Mouse (Mus musculus) midbrain, embryonic 13.5 days (tissue): ENCODE measurements around the gene Ifnl3. TPM values are rescaled to one million over a fixed set of nuclear protein-coding genes. Genes with fewer than 3 reads are reported as not detected.
"Not testable (repeated sequence)": the region's sequence is repeated elsewhere in the genome, so short reads cannot be mapped to it uniquely, and the experiment has no call there.

ENCODE experiments used
- ATAC-seq: fragments of 200-750 bp; cut with Nextera tagmentation; 2 replicates; pipeline ENCODE4 v1.8.0; 2017; ENCODE audit warnings: mild to moderate bottlenecking, moderate TSS enrichment, moderate library complexity
- H3K27ac ChIP-seq: fragments of 300-500 bp; sonication (generic); 2 replicates; pipeline ENCODE4 v1.5.1; 2015; ENCODE audit warnings: inconsistent platforms, mild to moderate bottlenecking, moderate library complexity
- H3K27me3 ChIP-seq: fragments of 300-500 bp; sonication (generic); 2 replicates; pipeline ENCODE4 v1.6.1; 2015; ENCODE audit warnings: mild to moderate bottlenecking, inconsistent platforms
- H3K36me3 ChIP-seq: fragments of 300-500 bp; sonication (generic); 2 replicates; pipeline ENCODE4 v1.6.1; 2015; ENCODE audit warnings: mild to moderate bottlenecking, inconsistent platforms
- H3K4me1 ChIP-seq: fragments of 300-500 bp; sonication (generic); replicated peaks from 2 replicates; pipeline ENCODE4 v1.6.1; 2015; ENCODE audit warnings: inconsistent platforms
- H3K4me2 ChIP-seq: fragments of 300-500 bp; sonication (generic); replicated peaks from 2 replicates; pipeline ENCODE4 v1.6.1; 2015; ENCODE audit warnings: moderate library complexity, mild to moderate bottlenecking, inconsistent platforms
- H3K4me3 ChIP-seq: fragments of 300-500 bp; sonication (generic); replicated peaks from 2 replicates; pipeline ENCODE4 v1.5.1; 2015; ENCODE audit warnings: mild to moderate bottlenecking, inconsistent platforms
- H3K9ac ChIP-seq: fragments of 300-500 bp; sonication (generic); replicated peaks from 2 replicates; pipeline ENCODE4 v1.6.1; 2015; ENCODE audit warnings: mild to moderate bottlenecking, inconsistent platforms
- H3K9me3 ChIP-seq: fragments of 300-500 bp; sonication (generic); 2 replicates; pipeline ENCODE4 v1.6.1; 2016; ENCODE audit warnings: mild to moderate bottlenecking, inconsistent platforms
- WGBS: fragments of 180-500 bp; shearing (Covaris S2); methylation state at CpG from one replicate; pipeline ENCODE4 v1.1.7; 2015; 5-methylcytosine and 5-hydroxymethylcytosine counted together
- polyA plus RNA-seq: library from polyadenylated mRNA; unstranded; fragments of >200 nt; fragmentation: Nextera tagmentation; extraction: Ambion mirVana; gene quantifications from 2 replicates; pipeline ENCODE4 v1.2.1, GENCODE M21; 2015

The Ifnl3 gene
- not detected in 2 replicates for polyA plus RNA-seq

DNA sequence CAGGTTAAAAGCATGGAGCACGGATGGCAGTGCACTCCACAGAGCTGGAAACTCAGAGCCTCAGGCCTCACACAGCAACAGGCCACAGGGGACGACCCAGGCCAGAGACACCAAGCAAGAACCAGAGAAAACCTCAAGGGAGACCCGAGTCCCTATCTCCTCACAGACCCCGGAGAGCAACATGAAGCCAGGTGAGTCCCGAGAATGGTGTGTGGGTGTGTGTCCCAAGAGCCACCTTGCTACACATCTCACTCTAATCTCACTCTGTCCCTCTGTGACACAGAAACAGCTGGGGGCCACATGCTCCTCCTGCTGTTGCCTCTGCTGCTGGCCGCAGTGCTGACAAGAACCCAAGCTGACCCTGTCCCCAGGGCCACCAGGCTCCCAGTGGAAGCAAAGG, at the start of gene Ifnl3:
TSS of gene Ifnl3 (plus strand) at position 301 of the 400 bp plus-strand sequence.
- not testable (repeated sequence) for ATAC-seq, H3K36me3 ChIP-seq, H3K4me2 ChIP-seq, H3K4me1 ChIP-seq, H3K9me3 ChIP-seq, H3K27ac ChIP-seq, H3K9ac ChIP-seq, H3K27me3 ChIP-seq, H3K4me3 ChIP-seq
- 74% methylated on average over 5 of the region's 6 CpGs for WGBS

DNA sequence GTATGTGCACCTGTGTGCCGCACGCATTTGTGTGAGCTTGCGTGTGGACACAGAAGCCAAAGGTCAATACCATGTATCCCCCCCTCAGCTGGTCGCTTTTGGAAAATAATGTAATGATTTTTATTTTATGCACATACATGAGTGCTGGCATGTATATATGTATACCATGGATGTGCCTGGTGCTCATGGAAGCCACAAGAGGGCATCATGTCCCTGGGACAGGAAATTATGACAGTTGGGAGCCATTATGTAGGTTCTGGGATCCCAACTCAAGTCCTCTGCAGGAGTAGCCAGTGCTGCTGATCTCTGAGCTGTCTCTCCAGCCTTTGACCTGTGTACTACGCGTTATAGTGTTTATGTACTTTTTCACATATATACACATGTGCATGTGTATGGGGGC, 46.4 kb upstream of the Ifnl3 start:
- H3K9ac ChIP-seq = no peak overlapping the region
- no peak overlapping the region for H3K4me3 ChIP-seq
- ATAC-seq = no peak
- H3K27ac ChIP-seq = no peak overlapping the region
- no peak overlapping the region for H3K4me2 ChIP-seq
- H3K36me3 ChIP-seq = no peaks in the 10 kb centered on the region
- no peaks in the 10 kb centered on the region for H3K9me3 ChIP-seq
- WGBS = 91% methylated on average over 6 of the region's 6 CpGs
- H3K27me3 ChIP-seq = no peaks in the 10 kb centered on the region
- no peaks in the 10 kb centered on the region for H3K4me1 ChIP-seq

DNA sequence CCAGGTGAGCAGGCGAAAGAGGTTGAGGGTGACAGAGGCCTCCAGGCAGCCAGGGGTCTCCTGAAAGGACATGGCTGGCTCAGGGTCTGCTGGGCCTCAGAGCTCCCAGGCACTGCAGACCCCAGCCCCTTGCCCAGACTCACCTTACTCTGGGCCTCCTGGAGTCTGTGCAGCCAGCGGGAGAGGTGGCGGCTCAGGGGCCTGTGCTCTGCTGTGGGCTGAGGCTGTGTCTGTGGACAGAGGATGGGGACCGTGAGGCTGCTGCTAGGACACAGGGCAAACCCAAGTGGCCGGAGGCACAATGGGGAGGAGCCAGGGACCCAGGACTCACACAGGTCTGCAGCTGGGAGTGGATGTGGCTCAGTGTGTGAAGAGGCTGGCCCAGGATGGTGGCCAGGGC, 45.3 kb upstream of the Ifnl3 start:
- H3K9me3 ChIP-seq = no peaks in the 10 kb centered on the region
- H3K4me1 ChIP-seq = no peaks in the 10 kb centered on the region
- no peak for ATAC-seq
- no peaks in the 10 kb centered on the region for H3K36me3 ChIP-seq
- 82% methylated on average over 5 of the region's 5 CpGs for WGBS
- H3K4me3 ChIP-seq = no peak overlapping the region
- no peak overlapping the region for H3K27ac ChIP-seq
- no peak overlapping the region for H3K4me2 ChIP-seq
- H3K27me3 ChIP-seq = no peaks in the 10 kb centered on the region
- H3K9ac ChIP-seq = no peak overlapping the region

DNA sequence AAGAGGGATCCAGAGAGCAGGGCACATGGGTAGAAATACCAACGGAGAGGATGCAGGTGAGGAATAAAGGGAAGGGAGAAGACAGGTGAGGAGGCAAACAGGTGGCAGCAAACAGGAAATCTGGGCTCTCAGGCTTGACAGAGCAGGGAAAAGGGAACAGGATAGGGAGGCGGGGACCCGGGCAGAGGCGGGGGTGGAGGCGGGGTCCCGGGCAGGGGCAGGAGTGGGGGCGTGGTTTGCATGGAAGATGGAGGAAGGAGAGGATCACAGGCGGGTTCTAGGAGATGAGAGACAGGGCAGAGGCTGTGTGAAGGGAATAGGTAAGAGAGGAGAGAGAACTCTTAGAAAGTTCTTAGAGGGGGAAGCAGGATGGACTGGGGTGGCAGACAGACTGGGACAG, 43.8 kb upstream of the Ifnl3 start:
- Histone ChIP-seq H3K4me2 (no peak overlapping the region), H3K4me1 (no peaks in the 10 kb centered on the region), H3K9ac (no peak overlapping the region), H3K4me3 (no peak overlapping the region), H3K27ac (no peak overlapping the region), H3K36me3 (no peaks in the 10 kb centered on the region), H3K27me3 (no peaks in the 10 kb centered on the region), H3K9me3 (no peaks in the 10 kb centered on the region)
- WGBS = 8% methylated on average over 8 of the region's 8 CpGs
- no peak for ATAC-seq

DNA sequence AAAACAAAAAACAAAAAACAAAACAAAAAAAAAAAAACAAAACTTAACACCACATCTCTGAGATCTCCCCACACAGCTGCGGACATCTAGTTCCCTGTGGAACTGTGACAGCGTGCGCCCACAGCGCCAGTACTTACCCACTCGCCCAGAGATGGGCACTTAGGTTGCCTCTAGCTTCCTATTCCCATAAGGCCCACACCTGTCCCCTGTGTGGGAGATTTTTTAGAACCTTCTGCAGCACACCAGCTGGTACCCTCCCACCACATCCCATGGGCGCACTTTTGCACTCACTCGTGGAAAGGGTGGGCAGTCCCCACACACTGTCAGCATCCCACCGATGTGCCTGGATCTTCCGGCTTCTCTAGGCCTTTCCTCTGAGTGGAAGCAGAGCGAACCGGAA, 39.8 kb upstream of the Ifnl3 start:
- Histone ChIP-seq H3K4me1 (peaks cover 2% of the 10 kb centered on the region; the same call in 1 of the 2 replicates), H3K36me3 (no peaks in the 10 kb centered on the region), H3K27ac (no peak overlapping the region), H3K4me3 (no peak overlapping the region), H3K27me3 (peaks cover 11% of the 10 kb centered on the region), H3K9me3 (no peaks in the 10 kb centered on the region), H3K4me2 (no peak overlapping the region), H3K9ac (no peak overlapping the region)
- no peak for ATAC-seq
- WGBS = 86% methylated on average over 11 of the region's 11 CpGs

DNA sequence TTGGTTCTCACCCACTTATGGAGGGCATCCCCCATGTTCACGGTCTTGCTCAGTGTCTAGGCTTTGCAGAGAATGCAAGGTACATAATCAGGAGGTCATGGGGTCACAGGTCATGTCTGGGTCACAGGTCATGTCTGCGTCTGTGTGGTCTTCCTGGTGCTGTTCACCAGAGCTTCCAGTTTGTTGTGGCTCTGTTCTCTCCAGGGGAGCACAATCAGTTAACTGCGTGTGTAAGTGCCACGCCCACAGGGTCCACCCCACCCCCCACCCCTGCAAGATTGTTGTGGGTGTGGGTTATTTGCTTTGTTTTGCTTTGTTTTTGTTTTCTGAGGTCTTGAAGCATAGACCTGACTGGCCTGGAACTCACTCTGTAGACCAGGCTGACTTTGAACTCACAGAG, 38.4 kb upstream of the Ifnl3 start:
- Histone ChIP-seq H3K4me1 (peaks cover 6% of the 10 kb centered on the region; the same call in 1 of the 2 replicates), H3K36me3 (no peaks in the 10 kb centered on the region), H3K4me3 (no peak overlapping the region), H3K9me3 (no peaks in the 10 kb centered on the region), H3K27ac (no peak overlapping the region), H3K27me3 (peaks cover 24% of the 10 kb centered on the region), H3K4me2 (no peak overlapping the region), H3K9ac (no peak overlapping the region)
- WGBS = 38% methylated on average over 4 of the region's 4 CpGs
- no peak for ATAC-seq

DNA sequence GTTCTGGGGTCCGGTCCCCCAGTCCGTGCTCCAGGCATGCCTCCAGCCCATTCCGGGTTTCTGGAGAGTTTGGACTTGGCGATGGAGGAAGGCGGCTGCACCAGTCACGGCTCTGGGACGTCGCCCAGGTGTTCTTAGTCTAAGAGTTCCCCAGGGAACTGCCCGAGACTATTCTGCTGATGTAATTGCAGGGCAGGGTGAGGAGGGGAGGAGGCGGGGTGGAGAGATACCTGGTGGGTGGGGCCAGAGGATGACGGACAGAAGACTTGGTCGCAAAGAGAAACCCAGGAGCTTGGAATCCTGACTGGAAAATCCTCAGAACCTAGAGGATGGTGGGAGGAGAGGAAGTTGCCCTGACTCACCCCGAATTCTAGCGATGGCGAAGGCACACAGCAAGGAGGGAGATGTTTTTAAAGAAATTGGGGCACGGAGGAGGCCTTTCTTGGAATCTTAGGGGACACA, 34.6 kb upstream of the Ifnl3 start:
- no peak overlapping the region for H3K27ac ChIP-seq
- H3K9me3 ChIP-seq = no peaks in the 10 kb centered on the region
- H3K4me3 ChIP-seq = peak overlapping the region; percentile 20
- H3K9ac ChIP-seq = no peak overlapping the region; the same call in 1 of the 2 replicates
- ATAC-seq = no peak
- H3K4me2 ChIP-seq = peak overlapping the region; percentile 39
- peaks cover 26% of the 10 kb centered on the region for H3K27me3 ChIP-seq
- H3K4me1 ChIP-seq = peaks cover 6% of the 10 kb centered on the region; the same call in 1 of the 2 replicates
- H3K36me3 ChIP-seq = no peaks in the 10 kb centered on the region
- 6% methylated on average over 16 of the region's 16 CpGs for WGBS

DNA sequence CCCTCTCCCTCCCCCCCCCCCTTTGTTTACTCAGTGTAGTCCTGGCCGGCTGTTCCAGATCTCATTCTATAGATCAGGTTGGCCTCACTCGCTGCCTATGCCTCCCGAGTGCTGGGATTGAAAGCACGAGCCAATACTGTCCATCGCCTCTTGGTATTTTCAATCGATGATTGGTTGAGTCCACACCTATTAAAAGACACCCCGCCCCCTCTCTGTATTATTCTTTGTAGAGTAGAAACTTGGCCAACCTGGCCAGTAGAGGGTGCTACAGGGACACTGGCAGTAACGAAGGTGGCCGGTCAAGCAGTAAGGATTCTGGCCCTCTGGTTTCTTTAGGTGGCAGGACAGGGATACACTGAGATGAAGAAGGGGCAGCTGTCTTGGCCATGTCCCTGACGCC, 32.2 kb upstream of the Ifnl3 start:
- Histone ChIP-seq H3K27me3 (peaks cover 30% of the 10 kb centered on the region), H3K36me3 (no peaks in the 10 kb centered on the region), H3K4me3 (no peak overlapping the region), H3K27ac (no peak overlapping the region), H3K9ac (no peak overlapping the region), H3K4me2 (0 out of 2 replicates have a peak overlapping the region, but pooled peaks have one; percentile 12), H3K9me3 (no peaks in the 10 kb centered on the region), H3K4me1 (peaks cover 13% of the 10 kb centered on the region; the same call in 1 of the 2 replicates)
- ATAC-seq = no peak
- 5% methylated on average over 10 of the region's 10 CpGs for WGBS

DNA sequence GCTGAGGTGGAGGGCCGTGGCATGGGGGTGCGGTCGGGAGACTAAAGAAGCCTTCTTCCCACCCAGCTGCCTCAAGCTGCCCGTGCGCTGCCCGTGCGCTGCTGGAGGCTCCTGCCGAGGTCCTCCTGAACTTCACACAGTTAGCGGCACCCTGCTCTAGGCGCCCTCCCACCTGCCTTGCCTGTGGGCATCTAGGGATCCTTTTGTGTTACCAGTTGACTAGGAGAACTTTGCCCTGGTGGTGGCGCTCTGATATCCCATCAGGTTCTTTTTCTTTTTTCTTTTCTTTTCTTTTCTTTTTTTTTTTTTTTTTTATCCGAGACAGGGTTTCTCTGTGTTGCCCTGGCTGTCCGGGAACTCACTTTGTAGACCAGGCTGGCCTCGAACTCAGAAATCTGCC, 31.7 kb upstream of the Ifnl3 start:
- H3K27me3 ChIP-seq = peaks cover 30% of the 10 kb centered on the region
- no peak for ATAC-seq

DNA sequence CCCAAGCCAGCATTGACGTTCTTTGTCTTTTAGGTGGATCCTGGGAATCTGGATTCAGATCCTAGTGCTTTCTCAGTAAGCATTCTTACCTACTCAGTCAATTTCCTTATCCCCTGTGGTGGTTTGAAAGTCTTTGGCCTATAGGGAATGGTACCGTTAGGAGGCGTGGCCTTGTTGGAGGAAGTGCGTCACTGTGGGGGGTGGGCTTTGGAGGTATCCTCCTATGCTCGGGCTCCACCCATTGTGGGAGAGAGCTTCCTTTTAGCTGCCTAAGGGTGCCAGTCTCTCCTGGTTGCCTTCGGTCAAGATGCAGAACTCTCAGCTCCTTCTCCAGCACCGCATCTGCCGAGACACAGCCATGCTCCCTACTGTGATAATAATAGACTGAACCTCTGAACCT, 30.3 kb upstream of the Ifnl3 start:
- no peak for ATAC-seq

More for the DNA sequence above, 31.7 kb upstream of the Ifnl3 start:
- H3K4me2 ChIP-seq = 0 out of 2 replicates have a peak overlapping the region, but pooled peaks have one; percentile 12
- no peaks in the 10 kb centered on the region for H3K9me3 ChIP-seq
- H3K4me1 ChIP-seq = peaks cover 18% of the 10 kb centered on the region
- no peak overlapping the region for H3K4me3 ChIP-seq
- H3K9ac ChIP-seq = no peak overlapping the region
- WGBS = 34% methylated on average over 14 of the region's 14 CpGs
- H3K27ac ChIP-seq = no peak overlapping the region
- H3K36me3 ChIP-seq = no peaks in the 10 kb centered on the region

DNA sequence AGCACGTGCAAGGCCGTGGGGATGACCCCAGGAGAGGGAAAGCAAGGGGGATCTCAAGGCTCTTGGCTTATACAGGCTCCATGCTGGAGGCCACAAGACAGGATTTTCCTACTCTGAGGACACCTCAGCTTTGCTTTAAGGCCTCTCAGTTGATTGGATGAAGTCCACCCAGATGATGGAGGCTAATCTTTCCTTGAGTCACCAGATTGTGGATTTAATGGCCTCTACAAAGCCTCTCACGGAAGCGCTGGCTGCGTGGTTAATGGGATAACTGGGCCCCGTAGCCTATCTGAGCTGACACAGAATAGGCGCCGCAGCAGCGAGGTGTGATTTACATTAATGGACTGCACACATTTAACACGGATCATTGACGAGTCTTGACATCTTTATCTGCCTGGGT, 27.2 kb upstream of the Ifnl3 start:
- ATAC-seq = peak; percentile 85
- H3K4me1 ChIP-seq = peaks cover 11% of the 10 kb centered on the region
- 32% methylated on average over 11 of the region's 11 CpGs for whole genome bisulfite sequencing
- no peak overlapping the region; the same call in 1 of the 2 replicates for H3K4me2 ChIP-seq
- no peaks in the 10 kb centered on the region for H3K36me3 ChIP-seq
- peak overlapping the region; percentile 40; the same call in 1 of the 2 replicates for H3K27ac ChIP-seq
- no peak overlapping the region for H3K9ac ChIP-seq
- 0 out of 2 replicates have a peak, but pooled peaks cover 13% of the 10 kb centered on the region for H3K27me3 ChIP-seq
- no peak overlapping the region for H3K4me3 ChIP-seq
- 0 out of 2 replicates have a peak, but pooled peaks cover 2% of the 10 kb centered on the region for H3K9me3 ChIP-seq

More for the DNA sequence above, 30.3 kb upstream of the Ifnl3 start:
- Histone ChIP-seq H3K36me3 (no peaks in the 10 kb centered on the region), H3K9ac (no peak overlapping the region), H3K27ac (no peak overlapping the region), H3K9me3 (no peaks in the 10 kb centered on the region), H3K4me3 (no peak overlapping the region), H3K4me2 (no peak overlapping the region), H3K4me1 (peaks cover 18% of the 10 kb centered on the region), H3K27me3 (peaks cover 26% of the 10 kb centered on the region)
- 90% methylated on average over 8 of the region's 8 CpGs for WGBS

DNA sequence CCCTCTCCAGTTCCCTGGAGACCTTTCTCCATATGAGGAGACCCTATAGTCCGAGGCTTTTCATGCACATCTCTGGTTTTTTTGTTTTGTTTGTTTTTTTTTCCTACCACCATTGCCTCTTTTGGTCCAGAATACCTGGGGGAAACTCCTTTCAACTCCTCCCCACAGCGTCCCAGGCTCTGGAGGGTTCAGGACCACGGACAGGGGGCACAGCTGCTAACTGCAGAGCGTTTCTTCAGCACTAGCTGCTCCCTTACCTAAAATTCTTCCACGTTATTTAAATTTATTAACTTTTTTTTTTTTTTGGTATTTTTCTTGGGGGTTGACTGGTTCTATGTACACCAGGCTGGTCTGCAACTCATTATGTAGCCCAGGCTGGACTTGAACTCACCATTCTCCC, 17.1 kb upstream of the Ifnl3 start:
- Histone ChIP-seq H3K4me3 (no peak overlapping the region), H3K4me2 (no peak overlapping the region)
- no peak for ATAC-seq

DNA sequence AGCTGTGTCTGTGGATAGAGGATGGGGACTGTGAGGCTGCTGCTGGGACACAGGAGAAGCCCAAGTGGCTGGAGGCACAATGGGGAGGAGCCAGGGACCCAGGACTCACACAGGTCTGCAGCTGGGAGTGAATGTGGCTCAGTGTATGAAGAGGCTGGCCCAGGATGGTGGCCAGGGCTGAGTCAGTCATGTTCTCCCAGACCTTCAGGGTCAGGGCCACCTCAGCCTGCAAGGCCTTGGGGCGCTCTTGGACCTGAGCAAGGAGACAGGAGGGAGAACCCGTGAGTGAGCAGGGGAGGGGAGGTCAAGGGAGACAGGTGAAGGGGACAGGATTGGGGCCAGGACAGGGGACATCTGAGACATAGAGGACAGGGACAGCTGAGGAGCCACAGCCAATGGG, 13.5 kb upstream of the Ifnl3 start:
- not testable (repeated sequence) for H3K4me2 ChIP-seq, H3K4me3 ChIP-seq, H3K4me1 ChIP-seq, H3K9me3 ChIP-seq, H3K9ac ChIP-seq, ATAC-seq, H3K27me3 ChIP-seq, H3K36me3 ChIP-seq, H3K27ac ChIP-seq
- 81% methylated on average over 2 of the region's 2 CpGs for WGBS

More for the DNA sequence above, 17.1 kb upstream of the Ifnl3 start:
- Histone ChIP-seq H3K36me3 (no peaks in the 10 kb centered on the region), H3K27ac (no peak overlapping the region), H3K9ac (no peak overlapping the region), H3K27me3 (0 out of 2 replicates have a peak, but pooled peaks cover 9% of the 10 kb centered on the region), H3K9me3 (no peaks in the 10 kb centered on the region; the same call in 1 of the 2 replicates), H3K4me1 (no peaks in the 10 kb centered on the region)
- 12% methylated on average over 5 of the region's 5 CpGs for WGBS
